Mouse (Mus musculus): ENCODE results near the gene Podn.
"Not testable (repeated sequence)": the region's sequence is repeated elsewhere in the genome, so short reads cannot be mapped to it uniquely, and the experiment has no call there.

The Podn gene

DNA sequence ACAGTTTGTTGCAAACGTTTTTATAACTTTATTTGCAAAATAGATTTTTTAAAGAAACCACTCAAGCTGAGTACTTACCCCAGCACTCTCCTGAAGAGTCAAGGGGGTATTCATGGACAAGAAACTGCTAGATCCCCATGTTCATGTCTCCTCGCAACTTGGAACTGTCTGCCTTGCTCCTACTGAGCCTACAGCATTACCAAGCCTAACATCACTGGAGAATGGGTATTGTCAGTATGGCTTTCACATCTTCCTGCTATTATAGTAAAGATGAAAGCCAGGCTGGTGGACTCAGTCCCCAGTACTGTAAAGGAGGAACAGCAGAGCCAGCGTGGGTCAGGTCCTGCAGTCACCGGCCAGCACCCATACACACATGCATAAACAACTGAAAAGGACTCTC, at the start of gene Podn:
TSS of gene Podn (minus strand) at position 101 of the 400 bp plus-strand sequence.
- no peak for DNase-seq (ENCODE audit: low spot score in 2 of 2)

DNA sequence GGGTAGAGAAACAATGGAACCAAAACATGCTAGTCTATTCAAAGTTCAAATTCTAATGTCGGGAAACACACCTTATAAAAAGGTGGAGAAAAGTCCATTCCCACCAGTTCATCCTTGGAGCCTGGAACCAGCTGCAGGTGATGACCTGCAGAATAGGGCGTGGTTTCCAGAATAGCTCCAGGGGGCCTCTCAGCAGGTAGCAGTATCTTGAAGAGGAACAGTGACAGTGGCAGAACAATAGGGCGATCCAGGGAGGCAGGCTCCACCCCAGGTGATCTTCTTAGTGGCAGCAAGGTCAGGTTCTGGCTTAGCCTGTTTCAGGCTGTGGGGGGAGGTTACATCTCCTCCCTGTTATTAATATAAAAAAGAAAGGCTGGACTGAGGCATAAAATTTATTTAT, 49.3 kb upstream of the Podn start:
- not testable (repeated sequence) for DNase-seq (ENCODE audit: low spot score in 2 of 2)

DNA sequence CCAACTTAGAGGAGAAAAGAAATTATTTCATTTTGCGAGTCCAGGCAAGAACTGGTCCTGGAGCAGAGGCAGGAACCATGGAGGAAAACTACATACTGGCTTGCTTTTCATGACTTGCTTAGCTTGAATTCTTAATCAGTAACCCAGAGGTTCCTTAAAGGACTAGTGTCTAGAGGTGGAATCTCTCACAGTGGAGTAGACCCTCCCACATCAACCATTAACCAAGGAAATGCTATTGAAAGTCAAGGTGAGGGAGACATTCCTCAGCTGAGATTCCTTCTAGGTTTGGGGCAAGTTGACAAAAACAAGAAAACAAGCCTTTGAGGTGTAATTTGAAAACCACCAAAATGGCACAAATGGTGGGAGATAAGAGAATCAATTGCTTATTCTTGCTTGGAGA, 48.6 kb upstream of the Podn start, which contains the start of gene Scp2:
TSS of gene Scp2 (minus strand) at position 119 of the 400 bp plus-strand sequence.
- no peak for DNase-seq (ENCODE audit: low spot score in 2 of 2)

DNA sequence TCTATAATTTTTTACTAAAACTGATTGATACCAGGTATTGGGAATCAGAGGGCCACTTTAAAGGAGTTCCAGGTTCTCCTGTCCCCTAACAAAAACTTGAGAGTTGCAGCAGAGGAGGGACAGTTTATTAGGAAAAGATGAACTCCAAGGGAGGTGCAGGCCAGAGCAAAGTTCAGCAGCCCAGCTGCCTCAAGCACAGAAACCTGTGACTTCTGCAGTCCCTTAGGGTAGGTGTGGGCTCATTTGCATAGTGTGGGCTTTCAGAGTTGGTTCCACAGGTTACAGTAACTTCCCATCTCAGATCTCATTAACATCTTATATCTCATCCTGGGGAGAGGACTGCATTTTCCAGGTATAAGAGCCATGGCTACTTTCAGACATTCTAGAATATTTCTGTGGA, 47.5 kb upstream of the Podn start:
- no peak for DNase-seq (ENCODE audit: low spot score in 2 of 2)

DNA sequence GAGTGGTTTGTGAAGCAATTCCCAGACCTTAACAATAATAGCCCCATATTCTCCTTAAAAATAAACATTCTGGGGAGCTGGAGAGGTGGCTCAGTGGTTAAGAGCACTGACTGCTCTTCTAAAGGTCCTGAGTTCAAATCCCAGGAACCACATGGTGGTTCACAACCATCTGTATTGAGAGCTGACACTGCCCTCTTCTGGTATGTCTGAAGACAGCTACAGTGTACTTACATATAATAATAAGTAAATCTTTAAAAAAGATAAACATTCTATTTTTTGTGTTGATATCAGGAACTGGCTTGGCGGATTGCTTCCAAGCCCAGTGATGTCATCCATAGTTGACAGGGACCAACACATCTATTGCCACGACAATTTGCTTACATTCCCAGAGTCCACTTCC, 46.9 kb upstream of the Podn start:
- DNase-seq (ENCODE audit: low spot score in 2 of 2) = not testable (repeated sequence)

DNA sequence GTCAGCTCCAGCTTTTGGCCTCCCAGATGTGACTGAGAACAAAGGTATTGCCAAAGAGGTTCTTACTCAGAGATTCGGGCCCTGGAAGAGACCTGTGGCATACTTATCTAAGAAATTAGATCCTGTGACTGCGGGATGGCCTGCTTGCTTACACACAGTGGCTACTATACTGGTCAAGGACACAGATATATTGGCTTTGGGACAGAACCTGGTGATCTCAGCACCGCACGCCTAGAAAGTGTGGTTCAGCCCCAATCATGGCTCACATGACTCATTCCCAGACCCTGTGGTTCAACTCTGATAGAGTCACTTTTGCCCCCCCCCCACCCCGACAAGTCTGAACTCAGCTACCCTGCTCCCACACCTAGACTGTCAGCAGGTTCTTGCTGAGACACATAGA, 40.7 kb upstream of the Podn start:
- no peak for DNase-seq (ENCODE audit: low spot score in 2 of 2)

DNA sequence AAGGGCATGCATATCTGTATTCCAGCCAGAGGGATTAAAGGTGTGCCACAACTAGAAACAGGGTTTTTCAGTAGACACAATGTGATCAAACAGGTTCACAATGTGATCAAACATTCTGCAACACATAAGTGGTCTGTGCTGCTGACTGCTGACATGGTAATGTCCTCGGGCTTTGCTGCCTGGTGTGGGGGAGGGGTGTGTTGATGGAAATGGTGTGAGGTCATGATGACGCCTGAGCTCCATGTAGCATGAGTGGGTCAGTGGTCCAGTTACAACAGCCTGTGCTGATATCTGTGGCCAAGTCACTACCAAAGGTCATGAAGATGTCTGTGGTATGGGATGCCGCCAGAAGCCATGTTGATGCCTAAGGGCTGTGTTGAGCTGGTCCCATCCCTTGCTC, 34.2 kb upstream of the Podn start:
- DNase-seq (ENCODE audit: low spot score in 2 of 2) = no peak

DNA sequence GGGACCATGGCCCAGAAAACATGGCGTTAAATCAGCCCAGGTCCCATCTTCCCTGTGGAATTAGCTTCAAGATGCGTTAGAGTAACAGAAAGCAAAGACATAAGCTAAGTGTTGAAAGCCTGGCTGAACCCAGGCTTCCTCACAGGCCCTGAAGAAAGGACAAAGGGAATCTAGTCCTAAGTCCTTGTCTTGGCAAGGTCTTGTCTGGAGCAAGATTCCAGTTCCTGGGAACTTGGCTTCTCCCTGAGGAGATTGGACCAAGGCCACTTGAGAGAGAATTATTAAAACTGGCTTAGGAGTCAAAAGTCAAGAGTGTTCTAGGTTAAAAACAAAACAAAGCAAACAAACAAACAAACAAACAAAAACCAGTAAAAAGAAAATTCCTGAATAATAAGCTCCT, 32.1 kb upstream of the Podn start:
- DNase-seq (ENCODE audit: low spot score in 2 of 2) = no peak

DNA sequence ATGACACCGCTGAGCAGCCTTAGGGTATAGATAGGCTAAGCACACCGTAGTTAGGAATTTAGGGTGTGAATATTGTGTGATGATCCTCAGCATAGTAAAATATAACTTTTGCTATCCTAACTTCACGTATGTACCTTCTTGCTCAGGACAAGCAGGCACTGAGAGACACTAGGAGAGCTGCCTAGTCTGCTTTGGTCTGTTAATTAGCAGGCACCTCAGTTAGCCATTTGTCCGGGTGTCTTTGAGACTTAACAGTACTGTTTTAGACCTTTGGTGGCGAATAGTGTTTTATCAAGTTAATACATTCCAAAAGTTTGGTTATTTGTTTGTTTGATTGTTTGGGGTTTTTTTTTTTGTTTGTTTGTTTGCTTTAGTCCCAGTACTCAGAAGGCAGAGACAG, 31.3 kb upstream of the Podn start:
- DNase-seq (ENCODE audit: low spot score in 2 of 2) = no peak

DNA sequence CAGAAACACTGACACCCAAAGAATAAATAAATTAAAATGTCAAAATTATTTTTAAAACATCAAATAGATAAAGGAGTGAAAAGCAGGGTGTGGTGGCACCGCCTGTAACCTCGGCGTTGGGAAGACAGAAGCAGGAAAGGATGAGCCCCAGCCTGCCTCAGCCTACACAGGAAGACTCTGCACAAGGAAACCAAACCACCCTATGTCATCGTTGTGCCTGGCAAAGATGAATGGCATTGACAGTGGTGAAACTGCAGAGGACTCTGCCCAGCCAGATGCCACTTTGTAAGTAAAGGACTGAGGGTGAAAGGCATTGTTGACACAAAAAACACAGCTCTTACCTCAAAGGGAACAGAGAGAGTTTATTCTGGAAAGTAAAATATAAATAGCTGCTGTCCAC, 30.0 kb upstream of the Podn start:
- DNase-seq (ENCODE audit: low spot score in 2 of 2) = no peak

DNA sequence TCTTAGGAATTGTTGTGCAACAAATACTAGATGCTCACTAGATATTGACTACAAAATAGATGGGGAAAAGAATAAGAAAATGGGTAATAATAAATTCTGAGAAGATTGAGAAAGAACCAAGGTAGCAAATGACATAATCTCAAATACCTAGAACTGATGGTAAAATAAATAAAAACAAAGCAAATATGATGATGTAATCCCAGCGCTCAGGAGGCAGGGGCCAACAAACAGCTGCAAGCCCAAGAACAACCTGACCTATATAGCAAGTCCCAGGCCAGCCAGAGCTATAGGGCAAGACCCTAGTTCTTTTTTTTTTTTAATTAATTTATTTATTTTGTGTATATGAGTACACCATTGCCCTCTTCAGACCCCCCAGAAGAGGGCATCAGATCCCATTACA, 27.9 kb upstream of the Podn start:
- DNase-seq (ENCODE audit: low spot score in 2 of 2) = no peak

DNA sequence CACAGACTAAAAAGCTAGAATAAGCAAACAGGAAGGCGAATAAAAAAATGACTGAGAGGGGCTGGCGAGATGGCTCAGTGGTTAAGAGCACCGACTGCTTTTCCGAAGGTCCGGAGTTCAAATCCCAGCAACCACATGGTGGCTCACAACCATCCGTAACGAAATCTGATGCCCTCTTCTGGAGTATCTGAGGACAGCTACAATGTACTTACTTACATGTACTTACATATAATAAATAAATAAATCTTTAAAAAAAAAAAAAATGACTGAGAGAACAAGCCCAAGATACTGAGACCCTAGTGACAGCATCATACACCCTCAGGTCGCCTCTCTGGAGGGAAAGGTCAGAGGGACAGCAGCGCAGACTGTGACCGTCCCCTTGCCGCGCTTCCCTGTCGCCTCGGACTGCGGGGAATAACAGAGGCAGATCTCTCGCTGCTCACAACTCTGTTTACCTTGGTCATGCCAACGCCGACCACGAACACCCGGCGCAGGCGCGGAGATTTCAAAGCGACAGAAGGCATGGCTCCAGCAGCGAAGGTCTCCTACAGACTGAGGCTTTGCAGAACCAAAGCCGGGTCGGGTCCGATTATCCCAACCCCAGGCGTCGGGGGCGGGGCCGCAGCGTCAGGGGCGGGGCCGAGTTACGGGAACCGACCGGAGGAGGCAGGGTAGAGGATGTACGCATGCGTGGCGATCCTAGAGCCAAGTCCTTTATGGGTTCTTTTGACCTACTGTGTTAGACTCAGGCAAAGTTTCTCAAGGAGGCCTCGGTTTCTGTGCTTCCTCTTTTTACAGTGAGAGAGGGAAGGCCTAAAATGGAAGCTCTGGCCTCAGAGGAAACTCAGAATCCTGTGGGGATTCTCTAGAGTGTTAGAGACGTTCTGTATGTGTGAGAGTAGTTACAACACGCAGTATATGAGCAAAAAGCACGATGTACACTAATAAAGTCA, 22.0 kb upstream of the Podn start:
- peak; percentile 81 to 83 for DNase-seq (ENCODE audit: low spot score in 2 of 2)

DNA sequence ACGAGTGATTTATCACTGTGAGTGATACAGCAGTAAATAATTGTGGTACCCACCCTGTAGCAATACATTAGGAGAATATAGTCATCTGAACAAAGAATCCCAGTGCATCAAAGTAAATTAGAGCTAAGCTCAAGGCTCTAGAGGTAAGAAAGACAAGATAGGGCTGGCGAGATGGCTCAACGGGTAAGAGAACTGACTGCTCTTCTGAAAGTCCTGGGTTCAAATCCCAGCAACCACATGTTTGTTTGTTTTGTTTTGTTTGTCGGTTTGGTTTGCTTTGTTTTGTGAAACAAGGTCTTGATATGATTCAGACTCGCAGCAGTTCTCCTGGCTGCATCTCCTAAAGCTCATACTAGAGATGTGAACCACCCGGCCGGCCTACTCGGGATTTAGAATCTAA, 21.2 kb upstream of the Podn start:
- DNase-seq (ENCODE audit: low spot score in 2 of 2) = no peak

DNA sequence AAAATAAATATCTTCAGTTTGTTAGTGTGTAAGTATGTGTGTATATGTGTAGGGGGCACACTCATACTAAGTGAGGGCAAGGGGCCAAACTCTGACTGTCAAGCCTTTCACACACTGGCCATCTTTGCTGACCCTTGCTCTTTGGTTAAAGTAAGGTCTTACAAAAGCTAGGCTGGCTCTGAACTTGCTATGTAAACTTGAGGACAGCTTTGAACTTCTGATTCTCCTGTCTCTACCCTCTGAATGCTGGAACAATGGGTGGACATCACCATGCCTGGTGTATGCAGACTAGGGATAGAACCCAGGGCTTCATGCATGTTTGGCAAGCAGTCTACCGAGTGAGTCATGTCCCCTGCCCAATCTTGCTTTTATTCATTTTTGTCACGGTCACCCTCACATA, 20.2 kb upstream of the Podn start:
- DNase-seq (ENCODE audit: low spot score in 2 of 2) = no peak

DNA sequence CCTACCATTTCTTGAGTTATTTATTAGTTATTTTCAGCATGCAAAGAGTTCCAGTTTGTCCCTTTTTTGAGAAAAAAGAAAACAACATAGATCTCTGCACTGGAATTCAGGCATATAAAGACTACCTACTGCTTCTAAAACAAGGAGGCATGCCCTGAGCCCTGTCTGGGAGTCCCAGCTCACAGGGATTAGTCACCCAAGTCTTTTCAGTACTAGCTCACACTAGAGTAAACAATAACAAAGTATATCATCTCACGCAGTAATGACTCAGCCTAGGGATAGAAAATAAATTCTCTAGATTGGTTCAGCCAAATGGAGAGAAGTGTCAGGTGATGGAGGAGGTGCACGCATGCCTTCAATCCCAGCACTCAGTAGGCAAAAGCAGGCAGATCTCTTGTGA, 14.5 kb upstream of the Podn start:
- DNase-seq (ENCODE audit: low spot score in 2 of 2) = no peak

DNA sequence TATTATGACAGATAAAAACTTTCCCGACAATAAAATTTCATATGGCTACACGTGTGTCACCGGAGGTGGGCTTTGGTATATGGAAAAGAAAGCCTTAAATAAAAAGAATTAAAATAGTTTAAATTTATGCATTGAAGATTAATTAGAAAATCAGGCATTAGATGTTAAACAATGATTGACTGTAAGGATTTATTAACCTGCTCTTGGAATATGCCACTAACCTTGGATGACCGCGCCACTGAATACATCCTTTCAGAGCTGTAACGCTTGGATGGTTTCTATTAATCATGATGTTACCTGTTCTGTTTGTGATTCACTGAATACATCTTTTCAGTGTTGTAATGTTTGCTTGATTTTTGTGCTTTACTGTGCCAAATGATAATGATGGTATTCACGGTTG, 13.5 kb upstream of the Podn start:
- DNase-seq (ENCODE audit: low spot score in 2 of 2) = no peak

DNA sequence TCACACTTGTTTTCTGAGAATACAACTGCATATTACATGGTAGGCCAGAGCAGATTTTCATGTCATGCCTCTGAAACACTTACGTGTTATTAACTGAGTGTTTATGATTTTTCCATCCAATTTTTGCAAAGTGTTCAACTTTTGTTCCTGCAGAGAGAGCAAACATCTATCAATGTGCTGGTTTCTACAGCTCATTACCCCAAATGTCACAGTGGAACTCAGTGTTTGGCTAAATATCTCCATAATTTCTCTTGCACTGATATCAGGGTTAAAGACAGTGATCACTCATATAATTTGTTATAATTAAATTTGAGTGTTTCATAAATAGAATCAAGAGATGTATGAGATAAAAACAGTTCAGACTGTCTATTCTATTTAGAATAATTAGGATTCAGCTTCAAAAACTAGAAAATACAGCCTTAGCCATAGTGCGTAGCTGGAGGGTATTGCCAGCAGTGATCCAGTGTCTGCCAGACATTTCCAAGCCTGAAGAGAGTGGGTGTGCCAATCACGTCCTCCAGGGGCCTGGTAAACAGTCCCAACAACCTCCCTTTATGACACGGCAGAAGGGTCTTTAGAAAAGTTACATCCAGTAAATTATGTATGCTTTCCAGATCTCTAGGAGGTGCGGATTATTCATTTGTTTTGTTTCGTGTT, 3.4 kb downstream of the Podn start:
- no peak for DNase-seq (ENCODE audit: low spot score in 2 of 2)

DNA sequence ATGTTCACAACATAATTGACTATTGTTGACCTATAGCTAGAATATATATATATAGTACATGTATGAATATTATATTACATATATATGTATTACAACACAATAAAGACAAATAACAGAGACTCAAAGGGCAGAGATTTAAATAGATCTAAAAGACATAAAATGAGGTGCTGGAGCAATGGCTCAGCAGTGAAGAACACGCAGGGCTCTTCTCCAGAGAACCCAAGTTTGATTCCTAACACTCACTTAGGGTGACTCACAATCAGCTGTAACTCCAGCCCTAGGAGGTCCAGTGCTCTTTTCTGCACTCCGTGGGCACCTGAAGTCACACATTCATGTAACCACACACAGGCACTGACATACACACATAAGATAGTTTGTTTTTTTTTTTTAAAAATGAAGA, 12.3 kb downstream of the Podn start:
- DNase-seq (ENCODE audit: low spot score in 2 of 2) = no peak

DNA sequence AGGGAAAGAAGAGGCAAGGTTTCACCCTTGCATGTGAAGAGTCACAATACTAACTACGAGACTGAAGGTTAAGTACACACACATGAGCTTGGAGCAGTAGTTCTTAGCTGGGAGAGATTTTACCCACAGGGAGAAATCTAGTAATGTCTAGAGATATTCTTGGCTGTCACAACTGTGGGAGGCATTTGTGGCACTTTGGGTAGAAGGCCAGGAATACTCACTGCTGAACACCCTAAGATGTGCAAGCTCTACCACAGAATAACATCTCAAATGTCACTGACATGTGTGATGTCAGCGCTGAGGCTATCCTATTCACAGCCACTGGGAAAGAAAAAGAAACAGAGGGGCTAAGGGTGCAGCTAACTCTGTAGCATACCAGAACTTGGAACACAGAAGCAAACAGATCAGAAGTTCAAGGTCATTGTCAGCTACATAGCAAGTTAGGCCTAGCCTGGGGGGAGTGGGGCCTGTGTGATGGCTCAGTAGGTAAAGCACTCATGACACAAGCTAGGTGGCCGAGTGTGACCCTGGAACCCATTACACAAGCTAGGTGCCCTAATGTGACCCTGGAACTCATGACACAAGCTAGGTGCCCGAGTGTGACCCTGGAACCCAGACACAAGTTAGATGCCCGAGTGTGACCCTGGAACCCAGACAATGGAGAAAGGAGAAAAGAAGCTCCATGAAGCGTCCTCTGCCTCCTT, 13.1 kb downstream of the Podn start:
- no peak for DNase-seq (ENCODE audit: low spot score in 2 of 2)

DNA sequence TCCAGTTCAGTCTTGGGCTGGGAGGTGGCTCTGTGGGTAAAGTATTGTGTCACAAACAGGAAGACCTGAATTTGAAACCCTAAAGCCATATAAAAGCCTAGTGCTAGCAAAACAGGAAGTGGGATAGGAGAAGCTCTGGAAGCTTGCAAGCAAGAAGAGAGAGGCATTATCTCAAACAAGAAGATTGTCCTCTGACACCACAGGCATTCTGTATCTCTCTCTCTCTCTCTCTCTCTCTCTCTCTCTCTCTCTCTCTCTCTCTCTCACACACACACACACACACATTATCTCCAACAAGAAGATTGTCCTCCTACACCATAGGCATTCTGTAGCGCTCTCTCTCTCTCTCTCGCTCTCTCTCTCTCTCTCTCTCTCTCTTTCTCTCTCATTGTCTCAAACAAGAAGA, 13.8 kb downstream of the Podn start:
- no peak for DNase-seq (ENCODE audit: low spot score in 2 of 2)

DNA sequence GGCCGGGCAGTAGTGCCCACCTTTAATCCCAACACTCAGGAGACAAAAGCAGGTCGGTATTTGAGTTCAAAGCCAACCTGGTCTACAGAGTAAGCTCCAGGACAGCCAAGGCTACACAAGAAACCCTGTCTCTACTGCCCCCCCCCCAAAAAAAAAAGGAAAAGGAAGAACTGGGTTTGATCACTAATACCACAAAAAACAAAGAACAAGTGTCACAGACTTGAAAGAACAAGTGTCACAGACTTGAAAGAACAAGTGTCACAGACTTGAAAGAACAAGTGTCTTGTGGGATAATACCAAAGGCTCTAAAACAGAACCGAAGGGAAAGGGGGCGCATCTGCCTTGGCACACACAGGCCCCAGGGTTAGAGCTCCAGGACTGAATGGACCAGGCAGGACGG, 15.4 kb downstream of the Podn start:
- no peak for DNase-seq (ENCODE audit: low spot score in 2 of 2)

DNA sequence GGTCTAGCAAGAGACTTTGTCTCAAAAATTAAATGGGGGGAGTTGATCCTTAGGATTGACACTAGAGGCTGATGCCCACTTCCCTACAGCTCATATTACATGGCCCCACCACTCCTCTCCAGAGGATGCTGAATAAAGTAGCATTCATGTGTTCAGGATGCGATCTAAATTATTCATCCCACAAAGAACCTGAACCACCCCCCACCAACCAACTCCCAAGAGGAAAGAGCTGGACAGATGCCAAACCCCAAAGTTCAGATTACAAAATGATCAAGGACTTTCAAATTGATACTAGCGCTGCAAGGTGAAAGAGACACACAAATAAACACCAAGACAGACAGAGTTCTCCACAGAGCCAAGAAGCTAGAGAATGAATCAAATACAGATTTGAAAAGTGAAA, 16.5 kb downstream of the Podn start:
- no peak for DNase-seq (ENCODE audit: low spot score in 2 of 2)

DNA sequence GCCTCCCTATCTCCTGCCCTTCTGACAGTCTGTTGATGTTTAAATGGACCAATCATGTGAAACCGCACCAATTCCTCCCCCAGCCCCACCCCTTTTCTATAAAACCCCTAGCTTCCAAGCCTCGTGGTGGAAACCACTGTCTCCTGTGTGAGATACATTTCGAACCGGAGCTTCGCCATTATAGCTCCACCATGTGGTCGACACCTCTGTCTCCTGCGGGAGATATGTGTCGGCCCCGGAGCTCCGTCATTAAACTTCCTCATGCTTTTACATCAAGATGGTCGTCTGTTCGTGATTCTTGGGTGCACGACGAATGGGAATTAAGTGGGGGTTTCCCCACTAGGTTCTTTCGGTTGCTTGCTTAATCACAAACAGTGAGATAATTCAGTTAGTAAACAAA, 17.1 kb downstream of the Podn start:
- DNase-seq (ENCODE audit: low spot score in 2 of 2) = not testable (repeated sequence)

Data from spleen, postnatal 14 days (tissue).